Mouse (Mus musculus): Measurements from ENCODE around the gene D930048N14Rik.
"Not testable (repeated sequence)": the region's sequence is repeated elsewhere in the genome, so short reads cannot be mapped to it uniquely, and the experiment has no call there.

D930048N14Rik gene

GRCm38 (mm10) chr11:51649889-51650199 lies 910 bp upstream of the D930048N14Rik start:
- DNase-seq (ENCODE audit: extremely low read depth, insufficient read length, low spot score): peak; percentile 47

- DNase-seq (ENCODE audit: extremely low read depth, insufficient read length, low spot score): no peak
These were observed 493 bp upstream of the D930048N14Rik start for GRCm38 (mm10) chr11:51650261-51650660.

GRCm38 (mm10) chr11:51652889-51653418 lies 2.2 kb downstream of the D930048N14Rik start:
- DNase-seq (ENCODE audit: extremely low read depth, insufficient read length, low spot score): no peak

- no peak for DNase-seq (ENCODE audit: extremely low read depth, insufficient read length, low spot score)
These were observed 3.0 kb downstream of the D930048N14Rik start for GRCm38 (mm10) chr11:51653736-51654135.

DNA sequence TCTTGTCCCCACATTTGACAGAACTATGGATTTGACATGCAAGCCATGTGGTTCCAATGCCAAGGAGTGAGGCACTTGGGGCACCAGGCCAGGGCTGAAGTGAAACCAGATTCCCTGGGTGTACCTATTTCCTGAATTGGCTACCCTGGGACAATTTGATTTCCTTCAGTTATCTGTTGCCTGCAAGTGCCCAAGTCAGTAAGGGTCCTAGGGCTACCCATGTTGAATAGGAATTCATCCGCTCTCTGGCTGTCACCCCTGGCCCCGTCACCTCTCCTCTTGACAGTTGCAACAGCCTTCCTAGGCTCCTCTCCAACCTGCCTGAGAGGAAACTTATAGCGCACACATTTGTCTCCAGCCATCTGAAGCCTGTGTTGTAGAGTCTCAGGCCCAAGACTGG lies 4.1 kb downstream of the D930048N14Rik start:
- no peak for DNase-seq (ENCODE audit: extremely low read depth, insufficient read length, low spot score)

GRCm38 (mm10) chr11:51656798-51657521 lies 6.2 kb downstream of the D930048N14Rik start:
- no peak for DNase-seq (ENCODE audit: extremely low read depth, insufficient read length, low spot score)

DNA sequence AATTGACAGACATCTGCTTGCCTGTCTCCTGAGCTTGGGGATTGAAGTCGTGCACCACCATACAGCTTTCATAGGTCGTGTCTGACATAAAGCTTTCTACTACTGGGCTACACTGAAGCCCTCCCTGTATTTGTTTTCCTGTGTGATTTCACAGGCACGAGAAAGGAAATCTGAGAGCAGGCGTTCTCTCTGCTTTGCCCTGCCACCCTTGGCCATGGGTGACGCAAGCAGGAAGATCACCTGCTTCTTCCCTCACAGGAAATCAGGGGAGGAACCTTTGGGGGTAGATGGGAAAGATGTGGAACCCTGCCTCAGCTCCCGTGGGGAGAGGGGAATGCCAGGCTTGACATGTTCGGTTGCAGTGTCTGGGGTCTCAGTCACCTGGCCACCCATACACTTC lies 7.5 kb downstream of the D930048N14Rik start:
- no peak for DNase-seq (ENCODE audit: extremely low read depth, insufficient read length, low spot score)

- DNase-seq (ENCODE audit: extremely low read depth, insufficient read length, low spot score): no peak
These were observed 8.0 kb downstream of the D930048N14Rik start for GRCm38 (mm10) chr11:51658705-51659104.

- DNase-seq (ENCODE audit: extremely low read depth, insufficient read length, low spot score): no peak
These were observed 11.2 kb downstream of the D930048N14Rik start for GRCm38 (mm10) chr11:51661867-51662365.

DNA sequence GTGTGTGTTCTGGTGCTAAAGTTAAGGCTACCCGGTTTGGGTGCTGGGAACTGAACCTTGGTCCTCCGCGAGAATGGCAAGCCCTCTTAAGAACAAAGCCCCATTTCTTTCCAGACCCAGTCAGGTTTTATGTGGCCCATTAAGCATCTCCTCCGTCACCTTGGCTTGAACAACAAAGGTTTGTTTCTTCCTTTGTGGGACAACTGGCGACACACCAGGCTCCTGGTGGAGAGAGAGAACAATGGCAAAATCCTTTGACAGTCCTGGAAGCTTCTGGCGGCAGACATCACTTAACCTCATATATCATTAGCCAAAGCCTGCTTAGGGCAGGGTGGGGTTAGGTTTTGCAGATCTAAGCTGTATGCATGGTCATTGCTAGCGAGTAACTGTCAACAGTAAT lies 11.9 kb downstream of the D930048N14Rik start:
- DNase-seq (ENCODE audit: extremely low read depth, insufficient read length, low spot score): no peak

DNA sequence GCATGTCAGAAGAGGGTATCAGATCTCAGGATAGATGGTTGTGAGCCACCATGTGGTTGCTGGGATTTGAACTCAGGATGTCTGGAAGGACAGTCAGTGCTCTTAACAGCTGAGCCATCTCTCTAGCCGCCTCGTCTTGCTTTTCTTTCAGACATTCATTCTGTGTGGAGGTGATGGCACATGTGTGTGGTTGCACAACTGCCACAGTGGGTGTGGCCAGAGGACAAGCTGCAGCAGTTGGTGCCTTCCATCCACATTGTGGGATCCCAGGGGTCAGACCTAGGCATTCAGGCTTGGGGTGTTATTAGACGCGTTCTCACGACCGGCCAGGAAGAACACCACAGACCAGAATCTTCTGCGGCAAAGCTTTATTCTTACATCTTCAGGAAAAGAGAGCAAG lies 14.0 kb downstream of the D930048N14Rik start:
- DNase-seq (ENCODE audit: extremely low read depth, insufficient read length, low spot score): not testable (repeated sequence)

DNA sequence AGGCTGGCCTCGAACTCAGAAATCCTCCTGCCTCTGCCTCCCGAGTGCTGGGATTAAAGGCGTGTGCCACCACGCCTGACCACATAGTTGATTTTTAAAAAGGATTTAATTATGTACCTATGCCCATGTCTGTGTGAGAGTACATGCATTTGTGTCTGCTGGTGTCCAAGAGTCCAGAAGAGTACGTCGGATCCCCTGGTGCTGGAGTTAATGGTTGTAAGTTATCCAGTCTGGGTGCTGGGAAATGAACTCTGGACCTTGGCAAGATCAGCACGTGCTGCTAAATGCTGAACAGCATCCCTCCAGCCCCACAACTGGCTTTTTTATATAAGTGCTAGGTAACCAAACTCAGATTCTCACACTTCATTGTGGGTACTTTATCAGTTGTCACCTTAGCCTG lies 20.1 kb downstream of the D930048N14Rik start:
- no peak for DNase-seq (ENCODE audit: extremely low read depth, insufficient read length, low spot score)

DNA sequence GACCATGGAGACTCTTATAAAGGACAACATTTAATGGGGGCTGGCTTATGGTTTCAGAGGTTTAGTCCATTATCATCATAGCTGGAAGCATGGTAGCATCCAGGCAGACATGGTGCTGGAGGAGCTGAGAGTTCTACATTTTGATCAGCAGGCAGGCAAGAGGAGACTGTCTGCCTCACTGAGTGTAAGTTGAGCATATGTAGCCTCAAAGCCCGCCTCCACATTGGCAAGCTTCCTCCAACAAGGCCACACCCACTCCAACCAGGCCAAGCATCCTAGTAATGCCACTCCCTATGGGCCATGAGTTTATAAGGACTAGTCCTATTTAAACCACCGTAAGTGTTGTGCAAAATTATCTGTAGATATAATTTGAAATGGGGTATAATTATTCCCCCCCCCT lies 20.6 kb downstream of the D930048N14Rik start:
- DNase-seq (ENCODE audit: extremely low read depth, insufficient read length, low spot score): peak; percentile 59

DNA sequence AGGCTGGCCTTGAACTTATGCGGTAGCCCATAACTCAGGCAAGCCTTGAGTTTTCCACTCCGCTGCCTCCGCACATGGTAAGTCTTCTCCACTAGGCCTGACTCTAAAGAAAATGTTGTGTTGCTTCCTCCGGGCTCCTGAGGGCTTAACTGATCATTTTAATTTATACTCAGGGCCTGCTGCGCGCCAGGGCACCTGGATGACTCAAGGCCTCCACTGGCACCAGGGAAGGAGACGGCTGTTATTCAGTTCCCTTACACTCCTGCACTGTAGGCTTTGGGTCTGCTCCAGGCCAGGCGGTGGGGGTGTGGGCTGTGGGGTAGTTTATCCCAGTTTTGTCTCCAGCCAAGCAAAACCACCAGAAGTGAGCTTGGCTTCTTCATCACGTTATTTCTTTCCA lies 22.5 kb downstream of the D930048N14Rik start:
- DNase-seq (ENCODE audit: extremely low read depth, insufficient read length, low spot score): peak; percentile 39

DNA sequence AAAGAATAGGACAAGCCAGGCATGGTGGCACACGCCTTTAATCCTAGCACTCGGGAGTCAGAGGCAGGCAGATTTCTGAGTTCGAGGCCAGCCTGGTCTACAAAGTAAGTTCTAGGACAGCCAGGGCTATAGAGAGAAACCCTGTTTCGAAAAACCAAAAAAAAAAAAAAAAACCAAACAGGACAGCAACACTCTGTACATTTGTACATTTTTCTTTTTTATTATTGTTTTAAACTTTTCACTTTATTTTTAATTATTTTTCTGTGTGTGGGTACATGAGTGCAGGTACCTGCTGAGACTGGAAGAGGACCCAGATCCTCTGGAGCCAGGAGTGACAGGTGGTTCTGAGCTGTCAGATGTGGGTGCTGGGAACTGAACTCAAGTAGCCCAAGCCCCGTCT lies 24.6 kb downstream of the D930048N14Rik start:
- no peak for DNase-seq (ENCODE audit: extremely low read depth, insufficient read length, low spot score)

GRCm38 (mm10) chr11:51677737-51678418 lies 27.1 kb downstream of the D930048N14Rik start:
- DNase-seq (ENCODE audit: extremely low read depth, insufficient read length, low spot score): no peak

DNA sequence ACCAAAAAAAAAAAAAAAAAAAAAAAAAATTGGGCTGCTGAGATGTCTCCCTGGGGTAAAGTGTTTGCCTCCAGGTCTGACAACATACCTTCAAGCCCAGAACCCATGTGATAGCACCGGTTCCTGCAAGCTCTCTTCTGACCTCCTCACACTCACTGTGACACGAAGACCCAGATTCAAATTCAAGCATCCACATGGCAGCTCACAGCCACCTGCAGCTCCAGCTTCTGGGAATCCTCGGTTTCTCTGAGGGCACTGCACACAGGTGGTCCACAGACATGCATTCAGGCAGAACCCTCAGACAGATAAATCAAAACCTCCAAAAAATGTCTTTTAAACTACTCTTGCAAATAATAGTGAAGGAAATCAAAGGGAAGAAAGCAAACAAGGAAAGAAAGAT lies 28.7 kb downstream of the D930048N14Rik start:
- DNase-seq (ENCODE audit: extremely low read depth, insufficient read length, low spot score): no peak

GRCm38 (mm10) chr11:51681324-51681975 lies 30.7 kb downstream of the D930048N14Rik start:
- DNase-seq (ENCODE audit: extremely low read depth, insufficient read length, low spot score): peak; percentile 27

- no peak for DNase-seq (ENCODE audit: extremely low read depth, insufficient read length, low spot score)
These were observed 31.2 kb downstream of the D930048N14Rik start for GRCm38 (mm10) chr11:51681976-51682374.

- peak; percentile 100 for DNase-seq (ENCODE audit: extremely low read depth, insufficient read length, low spot score)
These were observed 37.9 kb downstream of the D930048N14Rik start, which contains the start of gene 0610009B22Rik for GRCm38 (mm10) chr11:51688330-51689328. TSS of gene 0610009B22Rik (minus strand) at chr11:51688874.

Measured in 3134 (cell line).